Mouse (Mus musculus) G1E (cell line): ENCODE data around the gene Acsl6. TPM values are rescaled to one million over a fixed set of nuclear protein-coding genes. Genes with fewer than 3 reads are reported as not detected.
A peak's percentile ranks its signal among the peaks of the same experiment; 100 is the strongest.
"Not testable (repeated sequence)": the region's sequence is repeated elsewhere in the genome, so short reads cannot be mapped to it uniquely, and the experiment has no call there.

Experiments
- ATAC-seq: 2 replicates; pipeline ENCODE4 v1.8.0; 2016; ENCODE audit warnings: mild to moderate bottlenecking; ENCODE audit not compliant: insufficient number of reproducible peaks, poor library complexity, low FRiP score, severe bottlenecking; ENCODE audit errors: extremely low read depth
- DNase-seq: peaks from one replicate; pipeline ENCODE4 v3.0.0; 2012; ENCODE audit warnings: low spot score
- H3K27me3 ChIP-seq: 2 replicates; pipeline ENCODE4 v1.6.1; 2012; ENCODE audit warnings: mild to moderate bottlenecking, low read length, inconsistent platforms; ENCODE audit not compliant: insufficient read depth
- H3K36me3 ChIP-seq: replicated peaks from 2 replicates; pipeline ENCODE3; 2012; ENCODE audit warnings: mild to moderate bottlenecking, inconsistent platforms
- H3K4me1 ChIP-seq: 2 replicates; pipeline ENCODE4 v1.6.1; 2012; ENCODE audit warnings: low read depth, low read length, inconsistent platforms, mixed read lengths; ENCODE audit not compliant: insufficient read depth
- H3K4me3 ChIP-seq: 2 replicates; pipeline ENCODE4 v1.5.1; 2012; ENCODE audit warnings: low read depth, mild to moderate bottlenecking, inconsistent platforms, low read length, moderate library complexity, mixed read lengths
- H3K9me3 ChIP-seq: replicated peaks from 2 replicates; pipeline ENCODE4 v1.6.1; 2012; ENCODE audit warnings: inconsistent platforms
- CTCF ChIP-seq: IDR thresholded peaks from 2 replicates; pipeline ENCODE4 v1.5.1; 2012; ENCODE audit warnings: low read depth, low read length, inconsistent platforms, mixed read lengths
- GATA1 ChIP-seq: IDR thresholded peaks from 2 replicates; pipeline ENCODE4 v1.6.1; 2012; ENCODE audit warnings: borderline replicate concordance, low read length, inconsistent platforms, mixed read lengths
- GATA2 ChIP-seq: IDR thresholded peaks from 2 replicates; pipeline ENCODE4 v1.6.1; 2012; ENCODE audit warnings: low read depth, low read length, inconsistent platforms, borderline replicate concordance
- POLR2AphosphoS5 ChIP-seq: IDR thresholded peaks from 2 replicates; pipeline ENCODE4 v1.6.1; 2012; ENCODE audit warnings: low read depth, low read length, inconsistent platforms; ENCODE audit not compliant: insufficient replicate concordance
- TAL1 ChIP-seq: conservative IDR thresholded peaks from 2 replicates; pipeline ENCODE4 v1.6.1; 2012; ENCODE audit warnings: low read depth, low read length, inconsistent platforms, mixed read lengths
- polyA plus RNA-seq: library from polyadenylated mRNA; stranded (reverse); fragments of >175 nt; gene quantifications from 2 replicates; pipeline ENCODE4 v1.2.3, GENCODE M21; 2012
- total RNA-seq, 2 experiments: library from RNA; stranded (forward) in 1 of 2; stranded (reverse) in 1 of 2; fragments of 200-1000 nt in 1 of 2; fragments of >200 nt in 1 of 2; fragmentation: Nextera tagmentation in 1 of 2; gene quantifications; 2 replicates each; pipeline ENCODE4 v1.2.3; 2014 to 2017

Acsl6 gene
- total and polyA plus RNA-seq, 3 experiments, result 0.11 TPM; not detected in 2

GRCm38 (mm10) chr11:54396686-54397085 lies 93.1 kb downstream of the Acsl6 start:
- H3K9me3 ChIP-seq, result no peaks in the 10 kb centered on the region
- TF ChIP-seq GATA1 (no peak), GATA2 (no peak), POLR2AphosphoS5 (no peak), TAL1 (no peak), CTCF (no peak)
- no peaks in the 10 kb centered on the region for H3K4me1 ChIP-seq
- H3K4me3 ChIP-seq, result no peak overlapping the region
- H3K36me3 ChIP-seq, result no peaks in the 10 kb centered on the region
- DNase-seq (no peak), ATAC-seq (no peak)
- no peaks in the 10 kb centered on the region for H3K27me3 ChIP-seq

GRCm38 (mm10) chr11:54398058-54398457 lies 94.5 kb downstream of the Acsl6 start:
- Histone ChIP-seq H3K4me1 (no peaks in the 10 kb centered on the region), H3K27me3 (0 out of 2 replicates have a peak, but pooled peaks cover 2% of the 10 kb centered on the region), H3K4me3 (no peak overlapping the region), H3K36me3 (no peaks in the 10 kb centered on the region), H3K9me3 (no peaks in the 10 kb centered on the region)
- TF ChIP-seq POLR2AphosphoS5 (no peak), GATA1 (no peak), GATA2 (no peak), CTCF (no peak), TAL1 (no peak)
- DNase-seq, result no peak
- no peak for ATAC-seq

- not testable (repeated sequence) for H3K4me3 ChIP-seq, H3K27me3 ChIP-seq, ATAC-seq, H3K36me3 ChIP-seq, H3K4me1 ChIP-seq, H3K9me3 ChIP-seq, DNase-seq
Measured at GRCm38 (mm10) chr11:54400803-54401202, 97.2 kb downstream of the Acsl6 start.

GRCm38 (mm10) chr11:54404885-54405284 lies 101.3 kb downstream of the Acsl6 start:
- no peaks in the 10 kb centered on the region for H3K9me3 ChIP-seq
- H3K27me3 ChIP-seq, result peaks cover 9% of the 10 kb centered on the region; the same call in 1 of the 2 replicates
- H3K36me3 ChIP-seq, result no peaks in the 10 kb centered on the region
- no peaks in the 10 kb centered on the region for H3K4me1 ChIP-seq
- no peak for DNase-seq
- TF ChIP-seq TAL1 (no peak), POLR2AphosphoS5 (no peak), GATA2 (no peak)
- no peak for ATAC-seq
- H3K4me3 ChIP-seq, result no peak overlapping the region

GRCm38 (mm10) chr11:54406930-54407546 lies 103.4 kb downstream of the Acsl6 start:
- no peaks in the 10 kb centered on the region for H3K9me3 ChIP-seq
- TF ChIP-seq POLR2AphosphoS5 (no peak), GATA1 (no peak), GATA2 (no peak), TAL1 (no peak), CTCF (no peak)
- no peaks in the 10 kb centered on the region for H3K4me1 ChIP-seq
- no peak for DNase-seq
- peaks cover 11% of the 10 kb centered on the region; the same call in 1 of the 2 replicates for H3K27me3 ChIP-seq
- ATAC-seq, result no peak
- H3K4me3 ChIP-seq, result no peak overlapping the region
- no peaks in the 10 kb centered on the region for H3K36me3 ChIP-seq

- Histone ChIP-seq H3K27me3 (peaks cover 6% of the 10 kb centered on the region; the same call in 1 of the 2 replicates), H3K36me3 (no peaks in the 10 kb centered on the region), H3K4me3 (no peak overlapping the region), H3K9me3 (no peaks in the 10 kb centered on the region), H3K4me1 (no peaks in the 10 kb centered on the region)
- TF ChIP-seq CTCF (0 out of 2 replicates have a peak, but pooled peaks have one; percentile 10), POLR2AphosphoS5 (no peak), GATA1 (no peak), TAL1 (no peak), GATA2 (no peak)
- DNase-seq (no peak), ATAC-seq (no peak)
Measured at GRCm38 (mm10) chr11:54410612-54411011, 107.0 kb downstream of the Acsl6 start.

GRCm38 (mm10) chr11:54413017-54413416 lies 109.4 kb downstream of the Acsl6 start:
- DNase-seq (no peak), ATAC-seq (no peak)
- no peaks in the 10 kb centered on the region for H3K36me3 ChIP-seq
- no peaks in the 10 kb centered on the region for H3K4me1 ChIP-seq
- TF ChIP-seq POLR2AphosphoS5 (no peak), GATA1 (no peak), TAL1 (no peak), GATA2 (no peak), CTCF (no peak)
- H3K9me3 ChIP-seq, result no peaks in the 10 kb centered on the region
- H3K4me3 ChIP-seq, result no peak overlapping the region
- peaks cover 3% of the 10 kb centered on the region; the same call in 1 of the 2 replicates for H3K27me3 ChIP-seq

Other genes starting within 250 kb of the Acsl6 start
- gene Pdlim4, start 234.8 kb upstream of the Acsl6 start, total RNA-seq (2014; fragmentation: Nextera tagmentation), result not detected in 2 replicates
- gene Pdlim4, start 234.8 kb upstream of the Acsl6 start, total RNA-seq (2017), result 0.27 TPM in 1 of 2 replicates, not detected in the other
- not detected in 2 replicates for gene Pdlim4, start 234.8 kb upstream of the Acsl6 start, polyA plus RNA-seq
- not detected in 2 replicates for gene P4ha2, start 203.7 kb upstream of the Acsl6 start, total RNA-seq (2014; fragmentation: Nextera tagmentation)
- gene P4ha2, start 203.7 kb upstream of the Acsl6 start, total RNA-seq (2017), result 0.22 TPM in 1 of 2 replicates, not detected in the other
- not detected in 2 replicates for gene P4ha2, start 203.7 kb upstream of the Acsl6 start, polyA plus RNA-seq
- gene Csf2, start 54.1 kb upstream of the Acsl6 start, total RNA-seq (2014; fragmentation: Nextera tagmentation), result not detected in 2 replicates
- 0.35 and 0.82 TPM in 2 replicates for gene Csf2, start 54.1 kb upstream of the Acsl6 start, total RNA-seq (2017)
- not detected in 2 replicates for gene Csf2, start 54.1 kb upstream of the Acsl6 start, polyA plus RNA-seq
- not detected in 2 replicates for gene Il3, start 36.5 kb upstream of the Acsl6 start, total RNA-seq (2014; fragmentation: Nextera tagmentation)
- gene Il3, start 36.5 kb upstream of the Acsl6 start, total RNA-seq (2017), result 0.22 TPM in 1 of 2 replicates, not detected in the other
- not detected in 2 replicates for gene Il3, start 36.5 kb upstream of the Acsl6 start, polyA plus RNA-seq
- gene Meikin, start 66.9 kb downstream of the Acsl6 start, total RNA-seq (2014; fragmentation: Nextera tagmentation), result not detected in 2 replicates
- gene Meikin, start 66.9 kb downstream of the Acsl6 start, total RNA-seq (2017), result not detected in 2 replicates
- gene Meikin, start 66.9 kb downstream of the Acsl6 start, polyA plus RNA-seq, result not detected in 2 replicates
- 50.8 and 56.1 TPM in 2 replicates for gene Fnip1, start 134.4 kb downstream of the Acsl6 start, total RNA-seq (2014; fragmentation: Nextera tagmentation)
- 62.1 and 74.0 TPM in 2 replicates for gene Fnip1, start 134.4 kb downstream of the Acsl6 start, total RNA-seq (2017)
- 0.96 and 1.6 TPM in 2 replicates for gene Fnip1, start 134.4 kb downstream of the Acsl6 start, polyA plus RNA-seq
- 60.4 and 76.5 TPM in 2 replicates for gene Rapgef6, start 219.0 kb downstream of the Acsl6 start, total RNA-seq (2014; fragmentation: Nextera tagmentation)
- gene Rapgef6, start 219.0 kb downstream of the Acsl6 start, total RNA-seq (2017), result 44.8 and 49.0 TPM in 2 replicates
- gene Rapgef6, start 219.0 kb downstream of the Acsl6 start, polyA plus RNA-seq, result 16.2 and 18.9 TPM in 2 replicates